Mouse (Mus musculus) liver, embryonic 16.5 days (tissue): ENCODE results near the gene Tnc. TPM values are rescaled to one million over a fixed set of nuclear protein-coding genes. Genes with fewer than 3 reads are reported as not detected.

Experiments used
- ATAC-seq: fragments of 200-750 bp; cut with Nextera tagmentation; 2 replicates; pipeline ENCODE4 v1.8.0; 2017; ENCODE audit warnings: low read depth, mild to moderate bottlenecking, moderate number of reproducible peaks, moderate library complexity
- H3K27ac ChIP-seq: fragments of 300-500 bp; sonication (generic); 2 replicates; pipeline ENCODE4 v1.5.1; 2014; ENCODE audit warnings: mild to moderate bottlenecking, low read length
- H3K27me3 ChIP-seq: fragments of 300-500 bp; sonication (generic); 2 replicates; pipeline ENCODE4 v1.6.1; 2014; ENCODE audit warnings: low read depth, low read length, mixed read lengths; ENCODE audit not compliant: control insufficient read depth, insufficient read depth
- H3K36me3 ChIP-seq: fragments of 300-500 bp; sonication (generic); 2 replicates; pipeline ENCODE4 v1.6.1; 2014; ENCODE audit warnings: mild to moderate bottlenecking; ENCODE audit not compliant: control insufficient read depth, insufficient read depth
- H3K4me1 ChIP-seq: fragments of 300-500 bp; sonication (generic); 2 replicates; pipeline ENCODE4 v1.6.1; 2014; ENCODE audit warnings: low read depth, low read length, mixed read lengths; ENCODE audit not compliant: control insufficient read depth
- H3K4me2 ChIP-seq: fragments of 300-500 bp; sonication (generic); 2 replicates; pipeline ENCODE4 v1.6.1; 2014; ENCODE audit warnings: low read depth, low read length, mixed read lengths
- H3K4me3 ChIP-seq: fragments of 300-500 bp; sonication (generic); 2 replicates; pipeline ENCODE4 v1.5.1; 2014; ENCODE audit warnings: low read depth, mild to moderate bottlenecking, low read length
- H3K9ac ChIP-seq: fragments of 300-500 bp; sonication (generic); 2 replicates; pipeline ENCODE4 v1.6.1; 2014; ENCODE audit warnings: low read depth, low read length
- H3K9me3 ChIP-seq: fragments of 300-500 bp; sonication (generic); replicated peaks from 2 replicates; pipeline ENCODE4 v1.6.1; 2016; ENCODE audit warnings: low read length; ENCODE audit not compliant: control insufficient read depth
- WGBS: fragments of 180-500 bp; shearing (Covaris S2); extraction: QIAGEN DNeasy Blood & Tissue Kit; methylation state at CpG from one replicate; pipeline ENCODE4 v1.1.7; 2014; ENCODE audit not compliant: insufficient replicate concordance; 5-methylcytosine and 5-hydroxymethylcytosine counted together
- polyA plus RNA-seq: library from polyadenylated mRNA; unstranded; fragments of >200 nt; fragmentation: Nextera tagmentation; extraction: Ambion mirVana; gene quantifications from 2 replicates; pipeline ENCODE4 v1.2.1, GENCODE M21; 2015

Gene Tnc
- 2.9 and 3.4 TPM in 2 replicates for polyA plus RNA-seq

DNA sequence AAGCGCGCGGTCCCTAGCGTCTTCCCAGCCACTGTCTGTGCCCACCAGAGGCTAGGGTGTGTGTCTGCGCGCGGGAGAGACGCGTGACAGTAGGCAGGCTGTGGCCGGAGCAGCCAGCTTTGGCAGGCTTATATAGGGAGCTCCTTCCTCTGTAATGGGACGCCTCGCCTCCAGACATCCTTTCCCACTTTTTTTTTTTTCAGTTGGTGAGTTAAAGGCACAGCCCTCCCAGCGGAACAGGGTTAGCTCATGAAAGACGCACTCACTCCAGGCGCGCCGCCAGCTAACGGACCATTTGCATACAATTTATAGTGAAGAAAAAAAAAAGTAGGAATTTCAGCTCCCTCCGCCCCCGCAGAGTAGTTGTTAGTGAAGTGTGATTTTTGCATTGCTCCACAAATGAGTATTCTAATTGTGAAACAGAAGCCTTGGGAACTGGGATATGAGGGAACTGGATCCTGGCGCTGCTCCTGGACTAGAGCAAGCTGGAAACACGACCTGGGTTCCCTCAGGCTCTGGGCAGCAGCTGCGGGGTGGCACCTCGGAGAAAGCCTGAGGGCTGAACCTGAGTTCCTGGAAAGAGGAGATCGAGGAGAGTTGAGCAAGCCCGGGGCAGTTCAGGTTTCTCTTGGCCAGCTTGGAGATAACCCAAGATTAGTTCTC lies at the start of gene Tnc:
Gene Tnc, minus strand, starts transcription at position 185 of the 663 bp plus-strand sequence.
- Histone ChIP-seq H3K27me3 (no peaks in the 10 kb centered on the region), H3K36me3 (no peaks in the 10 kb centered on the region), H3K4me2 (no peak within 1 kb of the TSS), H3K4me1 (no peaks in the 10 kb centered on the region), H3K27ac (no peak within 1 kb of the TSS), H3K9ac (no peak within 1 kb of the TSS), H3K4me3 (0 out of 2 replicates have a peak within 1 kb of the TSS, but pooled peaks have one; percentile 3), H3K9me3 (no peaks in the 10 kb centered on the region)
- no peak for ATAC-seq
- WGBS, result 2% methylated on average over 26 of the region's 26 CpGs

DNA sequence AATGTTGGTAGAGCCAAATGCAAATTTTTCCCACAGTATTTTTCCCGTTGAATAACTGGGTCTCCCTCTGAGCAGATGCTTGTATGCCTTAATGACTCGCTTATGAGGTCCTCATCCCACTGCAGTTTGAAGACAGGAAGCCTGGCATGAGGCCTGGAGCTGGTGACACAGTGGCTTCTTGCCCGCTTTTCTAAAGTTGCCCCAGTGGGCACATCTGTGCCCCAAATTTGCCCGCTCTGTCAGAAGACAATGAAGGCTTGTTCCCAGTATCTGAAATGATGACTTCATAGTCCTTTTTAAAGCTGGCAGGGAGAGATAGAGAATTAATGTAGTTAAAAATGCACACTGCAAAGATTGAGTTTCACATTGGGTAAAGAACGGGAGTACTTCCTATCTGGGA lies 47.4 kb upstream of the Tnc start:
- Histone ChIP-seq H3K9me3 (no peaks in the 10 kb centered on the region), H3K27me3 (no peaks in the 10 kb centered on the region), H3K9ac (no peak overlapping the region), H3K27ac (no peak overlapping the region), H3K4me1 (no peaks in the 10 kb centered on the region), H3K36me3 (no peaks in the 10 kb centered on the region), H3K4me2 (no peak overlapping the region), H3K4me3 (no peak overlapping the region)
- no peak for ATAC-seq
- 60% methylated on average over 5 of the region's 5 CpGs for WGBS

DNA sequence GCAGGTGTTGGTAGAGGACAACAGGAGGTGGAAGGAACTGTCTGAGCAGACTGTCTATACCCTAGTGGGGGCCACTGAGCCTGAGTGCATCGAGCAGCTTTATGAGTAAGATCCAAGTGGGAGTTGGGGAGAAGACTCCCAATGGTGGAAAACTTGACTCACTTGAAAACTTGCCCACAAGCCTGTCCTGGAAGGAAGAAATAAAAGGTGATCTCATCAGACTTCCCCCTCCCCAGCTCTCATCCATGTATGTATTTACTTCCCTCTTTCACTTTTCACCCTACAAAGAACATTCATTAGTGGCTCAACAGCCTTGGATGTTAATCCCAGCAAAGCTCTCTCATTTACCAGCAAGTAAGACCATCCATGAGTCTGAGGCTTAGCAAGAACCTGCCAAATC lies 46.0 kb upstream of the Tnc start:
- H3K27ac ChIP-seq, result no peak overlapping the region
- H3K4me2 ChIP-seq, result no peak overlapping the region
- H3K36me3 ChIP-seq, result no peaks in the 10 kb centered on the region
- no peaks in the 10 kb centered on the region for H3K27me3 ChIP-seq
- H3K4me3 ChIP-seq, result no peak overlapping the region
- WGBS, result 39% methylated on average over 1 of the region's 1 CpGs
- H3K4me1 ChIP-seq, result no peaks in the 10 kb centered on the region
- ATAC-seq, result no peak
- no peaks in the 10 kb centered on the region for H3K9me3 ChIP-seq
- H3K9ac ChIP-seq, result no peak overlapping the region

DNA sequence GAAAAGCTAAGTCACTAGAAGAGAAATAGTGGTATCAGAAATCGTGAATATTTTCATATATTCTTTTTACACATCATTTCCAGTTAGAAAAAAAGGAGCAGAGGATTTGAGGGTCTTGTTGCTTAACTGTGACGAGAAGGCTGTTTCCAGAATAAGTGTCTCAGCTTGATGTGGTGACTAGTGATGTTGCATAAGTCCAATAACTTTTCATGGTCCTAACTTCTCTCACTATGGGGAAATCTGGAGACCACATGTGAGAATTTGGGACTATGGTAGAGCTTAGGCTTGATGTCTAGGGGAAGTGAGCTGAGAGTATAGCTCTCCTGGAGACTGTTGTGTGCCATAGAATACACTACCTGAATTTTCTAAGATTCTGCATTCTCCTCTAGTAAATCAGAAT lies 42.6 kb upstream of the Tnc start:
- no peak for ATAC-seq
- H3K4me2 ChIP-seq, result no peak overlapping the region
- no peaks in the 10 kb centered on the region for H3K27me3 ChIP-seq
- no peaks in the 10 kb centered on the region for H3K4me1 ChIP-seq
- no peaks in the 10 kb centered on the region for H3K9me3 ChIP-seq
- H3K36me3 ChIP-seq, result no peaks in the 10 kb centered on the region
- H3K4me3 ChIP-seq, result no peak overlapping the region
- WGBS, result 34% methylated on average over 2 of the region's 2 CpGs
- H3K27ac ChIP-seq, result no peak overlapping the region
- no peak overlapping the region for H3K9ac ChIP-seq

DNA sequence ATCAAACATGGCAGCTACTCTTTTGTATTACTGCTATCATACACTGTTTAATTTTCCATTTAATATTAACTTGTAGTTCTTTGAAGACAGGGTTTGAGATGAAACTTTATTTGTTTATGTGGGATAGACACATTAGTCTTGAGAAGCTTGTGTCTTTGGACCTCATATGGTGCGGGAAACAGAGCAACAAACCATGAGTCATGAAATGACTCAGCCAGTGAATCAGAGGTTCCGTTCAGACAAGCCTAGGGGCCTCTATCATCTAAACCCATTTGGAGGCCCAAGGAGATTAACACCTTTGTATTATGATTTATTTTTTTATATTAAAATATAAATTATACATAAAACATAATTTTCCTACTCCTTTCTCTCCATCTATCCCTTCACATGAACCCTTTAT lies 40.9 kb upstream of the Tnc start:
- no peak overlapping the region for H3K4me2 ChIP-seq
- no peaks in the 10 kb centered on the region for H3K36me3 ChIP-seq
- H3K9me3 ChIP-seq, result no peaks in the 10 kb centered on the region
- no peak overlapping the region for H3K4me3 ChIP-seq
- H3K27ac ChIP-seq, result no peak overlapping the region
- H3K9ac ChIP-seq, result no peak overlapping the region
- H3K4me1 ChIP-seq, result no peaks in the 10 kb centered on the region
- no peaks in the 10 kb centered on the region for H3K27me3 ChIP-seq
- no peak for ATAC-seq
- WGBS, result 68% methylated on average over 2 of the region's 2 CpGs

DNA sequence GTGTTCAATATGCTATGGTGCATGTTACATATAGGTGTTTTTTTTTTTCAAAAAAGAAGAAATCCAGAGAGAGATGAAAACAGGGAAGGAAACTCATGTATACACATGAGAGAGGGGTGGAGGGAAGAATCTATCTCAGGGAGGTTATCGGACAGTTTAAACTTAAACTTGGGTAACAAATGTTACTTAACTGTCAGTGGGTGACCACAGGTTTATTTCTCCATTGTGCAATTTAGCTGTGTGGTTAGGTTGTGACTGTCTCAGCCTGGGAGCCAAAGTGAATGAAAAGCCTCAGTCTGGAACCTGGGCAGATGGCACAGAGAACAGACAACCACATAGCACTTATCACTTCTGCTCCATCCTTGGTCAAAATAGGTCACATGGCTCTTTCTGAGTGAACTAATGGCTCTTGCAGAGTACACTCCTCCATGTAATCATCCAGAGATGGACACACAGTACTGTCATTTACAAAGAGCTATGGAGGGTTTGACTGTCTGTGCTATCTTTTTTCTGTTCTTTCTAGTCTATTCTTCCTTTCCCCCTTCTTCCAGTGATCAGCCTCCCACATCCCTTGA lies 39.3 kb upstream of the Tnc start:
- no peaks in the 10 kb centered on the region for H3K4me1 ChIP-seq
- no peaks in the 10 kb centered on the region for H3K36me3 ChIP-seq
- H3K4me2 ChIP-seq, result no peak overlapping the region
- WGBS, result 48% methylated on average over 1 of the region's 1 CpGs
- H3K4me3 ChIP-seq, result no peak overlapping the region
- no peak overlapping the region for H3K27ac ChIP-seq
- no peaks in the 10 kb centered on the region for H3K9me3 ChIP-seq
- no peak overlapping the region for H3K9ac ChIP-seq
- ATAC-seq, result no peak
- H3K27me3 ChIP-seq, result no peaks in the 10 kb centered on the region

DNA sequence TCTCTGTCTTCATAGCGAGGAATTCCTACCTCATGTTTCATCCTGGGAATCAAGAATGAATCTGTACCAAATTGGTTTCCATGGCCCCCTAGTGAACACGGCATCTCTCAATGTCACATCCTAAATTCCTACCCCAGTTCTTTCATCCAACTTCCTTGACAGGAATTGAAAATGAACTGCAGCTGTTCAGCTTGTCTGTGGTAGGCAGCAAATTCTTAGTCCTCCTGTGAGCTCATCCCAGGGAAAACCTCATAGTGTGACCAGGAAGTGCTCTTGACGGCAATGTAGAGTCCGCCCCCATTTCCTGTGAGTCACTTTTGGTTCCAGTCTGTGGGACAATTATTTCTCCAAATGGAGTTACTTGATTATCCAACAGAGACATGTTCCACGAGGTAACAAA lies 37.0 kb upstream of the Tnc start:
- Histone ChIP-seq H3K9me3 (no peaks in the 10 kb centered on the region), H3K27ac (no peak overlapping the region), H3K4me1 (no peaks in the 10 kb centered on the region), H3K4me2 (no peak overlapping the region), H3K9ac (no peak overlapping the region), H3K4me3 (no peak overlapping the region), H3K36me3 (no peaks in the 10 kb centered on the region), H3K27me3 (no peaks in the 10 kb centered on the region)
- 41% methylated on average over 5 of the region's 5 CpGs for WGBS
- no peak for ATAC-seq

DNA sequence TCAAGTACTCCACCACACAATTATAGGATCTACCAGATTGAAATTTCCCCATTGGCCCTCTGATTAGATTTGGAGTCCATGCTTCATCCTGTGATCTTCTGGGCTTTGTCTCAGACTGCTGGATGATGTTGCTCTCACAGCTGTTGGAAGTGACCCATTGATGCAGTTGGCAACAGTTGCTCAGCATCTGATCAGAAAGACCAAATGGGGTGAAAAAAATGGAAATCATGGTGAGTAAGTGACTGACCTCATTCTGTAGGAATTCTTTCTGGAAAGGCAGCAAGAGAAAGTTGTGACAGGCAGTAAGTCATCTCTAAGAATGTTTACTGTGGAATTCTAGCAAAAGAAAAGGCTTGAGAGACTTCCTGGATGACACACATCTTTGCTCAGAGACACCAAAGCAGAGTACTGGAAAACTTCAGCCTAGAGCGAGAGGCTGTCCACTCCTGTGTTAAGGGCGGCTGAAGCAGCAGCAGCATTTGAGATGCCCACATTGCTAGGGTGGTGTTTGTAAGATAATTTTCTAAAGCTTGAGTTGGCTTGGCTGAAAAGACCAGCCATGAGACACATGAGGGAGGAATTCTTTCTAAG lies 31.3 kb upstream of the Tnc start:
- Histone ChIP-seq H3K27ac (no peak overlapping the region), H3K4me1 (no peaks in the 10 kb centered on the region), H3K9me3 (no peaks in the 10 kb centered on the region), H3K27me3 (no peaks in the 10 kb centered on the region), H3K4me3 (no peak overlapping the region), H3K4me2 (no peak overlapping the region), H3K9ac (no peak overlapping the region), H3K36me3 (no peaks in the 10 kb centered on the region)
- ATAC-seq, result no peak
- 57% methylated on average over 2 of the region's 2 CpGs for WGBS

DNA sequence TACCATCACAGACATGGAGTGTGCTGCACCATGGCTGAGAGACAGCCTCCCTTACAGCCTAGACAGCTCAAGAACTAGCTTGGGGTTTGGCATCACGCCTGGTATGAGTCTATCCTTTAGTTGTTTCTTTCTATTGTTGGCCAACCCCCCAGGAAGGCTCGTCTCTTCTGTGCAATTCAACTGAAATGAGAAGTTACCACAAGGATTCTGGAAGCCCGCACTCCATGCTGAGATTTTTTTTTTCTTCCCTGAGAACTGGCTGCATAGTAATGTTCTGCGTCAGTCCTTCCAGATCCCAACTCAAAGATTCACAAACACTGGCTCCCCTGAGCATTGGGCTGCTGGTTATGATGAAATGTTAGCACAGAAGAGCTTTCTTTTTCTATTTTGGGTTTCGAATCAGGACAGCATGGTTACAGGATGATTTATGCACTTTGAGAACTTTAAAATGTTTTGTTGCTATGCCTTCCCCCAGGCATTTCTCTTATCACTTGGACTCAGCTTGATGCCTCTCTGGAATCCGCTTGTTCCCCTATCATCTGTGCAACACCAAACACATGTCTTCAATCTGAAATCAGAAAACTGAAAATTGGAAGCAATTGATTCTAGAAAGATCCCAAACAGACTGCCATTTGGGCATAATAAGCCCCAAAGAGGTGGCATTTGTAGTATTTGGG lies 29.7 kb upstream of the Tnc start:
- Histone ChIP-seq H3K9ac (no peak overlapping the region), H3K27ac (no peak overlapping the region), H3K36me3 (no peaks in the 10 kb centered on the region), H3K4me2 (no peak overlapping the region), H3K9me3 (no peaks in the 10 kb centered on the region), H3K27me3 (no peaks in the 10 kb centered on the region), H3K4me3 (no peak overlapping the region), H3K4me1 (no peaks in the 10 kb centered on the region)
- WGBS, result 52% methylated on average over 6 of the region's 6 CpGs
- no peak for ATAC-seq
